Mouse (Mus musculus) thymus, adult 2 months (tissue): ENCODE measurements around the gene Ntn3. TPM values are rescaled to one million over a fixed set of nuclear protein-coding genes. Genes with fewer than 3 reads are reported as not detected.
A peak's percentile ranks its signal among the peaks of the same experiment; 100 is the strongest.

Experiments used
- DNase-seq: peaks from one replicate; pipeline ENCODE4 v3.0.0; 2021
- H3K27ac ChIP-seq: fragments of 200-500 bp; 2 replicates; pipeline ENCODE4 v1.5.1; 2012; ENCODE audit warnings: low read length, control low read depth; ENCODE audit not compliant: control insufficient read depth, insufficient read depth
- H3K27me3 ChIP-seq: fragments of 200-500 bp; 2 replicates; pipeline ENCODE4 v1.6.1; 2012; ENCODE audit warnings: mild to moderate bottlenecking, low read length, moderate library complexity, mixed read lengths; ENCODE audit not compliant: control insufficient read depth, insufficient read depth
- H3K36me3 ChIP-seq: fragments of 200-500 bp; 2 replicates; pipeline ENCODE4 v1.6.1; 2012; ENCODE audit warnings: mild to moderate bottlenecking, low read length, moderate library complexity; ENCODE audit not compliant: control insufficient read depth, insufficient read depth
- H3K4me1 ChIP-seq: fragments of 200-500 bp; replicated peaks from 2 replicates; pipeline ENCODE4 v1.6.1; 2012; ENCODE audit warnings: low read length; ENCODE audit not compliant: control insufficient read depth, insufficient read depth
- H3K4me3 ChIP-seq: fragments of 200-500 bp; 2 replicates; pipeline ENCODE4 v1.5.1; 2012; ENCODE audit warnings: mild to moderate bottlenecking, low read length, control low read depth, moderate library complexity; ENCODE audit not compliant: control insufficient read depth, insufficient read depth
- CTCF ChIP-seq: fragments of 200-500 bp; IDR thresholded peaks from 2 replicates; pipeline ENCODE4 v1.5.1; 2012; ENCODE audit warnings: mild to moderate bottlenecking, control low read depth, low read length, moderate library complexity, borderline replicate concordance; ENCODE audit not compliant: control insufficient read depth, poor library complexity, insufficient read depth; ENCODE audit errors: extremely low read depth
- POLR2A ChIP-seq: fragments of 200-500 bp; IDR thresholded peaks from 2 replicates; pipeline ENCODE4 v1.6.1; 2012; ENCODE audit warnings: mild to moderate bottlenecking, low read length, control low read depth, moderate library complexity; ENCODE audit not compliant: control insufficient read depth, poor library complexity, insufficient read depth; ENCODE audit errors: extremely low read depth
- WGBS: fragments of 180-500 bp; shearing (Covaris S2); methylation state at CpG from one replicate; pipeline ENCODE4 v1.1.7; 2018; 5-methylcytosine and 5-hydroxymethylcytosine counted together
- polyA plus RNA-seq: library from polyadenylated mRNA; depleted of rRNA; stranded (reverse); fragments of >200 nt; gene quantifications from 2 replicates; pipeline ENCODE4 v1.2.3, GENCODE M21; 2012

The Ntn3 gene
- polyA plus RNA-seq, 1 experiment: 0.71 TPM

DNA sequence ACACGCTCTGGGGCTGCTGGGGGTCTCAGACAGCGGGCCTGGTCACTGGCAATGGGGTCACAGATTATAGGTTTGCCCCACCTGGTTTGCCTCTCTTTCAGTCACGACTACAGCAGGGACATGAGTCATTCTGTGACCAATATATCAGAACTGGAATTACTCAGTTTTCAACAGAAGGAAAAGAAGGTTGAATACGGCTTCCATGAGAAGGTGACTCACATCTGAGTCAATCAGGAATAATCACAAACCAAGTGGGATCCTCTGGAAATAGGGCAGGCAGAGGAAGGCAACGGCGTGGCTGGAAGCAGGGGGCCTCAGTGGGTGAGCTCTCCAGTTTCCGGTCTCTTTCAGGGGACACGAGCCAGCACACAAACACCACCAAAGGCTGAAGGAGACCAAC is 34.7 kb upstream of the Ntn3 start:
- 97% methylated on average over 8 of the region's 8 CpGs for WGBS
- H3K4me3 ChIP-seq: no peak overlapping the region
- no peaks in the 10 kb centered on the region for H3K4me1 ChIP-seq
- no peak for DNase-seq
- peaks cover 62% of the 10 kb centered on the region for H3K36me3 ChIP-seq
- TF ChIP-seq CTCF: no peak
- TF ChIP-seq POLR2A: no peak
- no peaks in the 10 kb centered on the region for H3K27me3 ChIP-seq
- no peak overlapping the region for H3K27ac ChIP-seq

DNA sequence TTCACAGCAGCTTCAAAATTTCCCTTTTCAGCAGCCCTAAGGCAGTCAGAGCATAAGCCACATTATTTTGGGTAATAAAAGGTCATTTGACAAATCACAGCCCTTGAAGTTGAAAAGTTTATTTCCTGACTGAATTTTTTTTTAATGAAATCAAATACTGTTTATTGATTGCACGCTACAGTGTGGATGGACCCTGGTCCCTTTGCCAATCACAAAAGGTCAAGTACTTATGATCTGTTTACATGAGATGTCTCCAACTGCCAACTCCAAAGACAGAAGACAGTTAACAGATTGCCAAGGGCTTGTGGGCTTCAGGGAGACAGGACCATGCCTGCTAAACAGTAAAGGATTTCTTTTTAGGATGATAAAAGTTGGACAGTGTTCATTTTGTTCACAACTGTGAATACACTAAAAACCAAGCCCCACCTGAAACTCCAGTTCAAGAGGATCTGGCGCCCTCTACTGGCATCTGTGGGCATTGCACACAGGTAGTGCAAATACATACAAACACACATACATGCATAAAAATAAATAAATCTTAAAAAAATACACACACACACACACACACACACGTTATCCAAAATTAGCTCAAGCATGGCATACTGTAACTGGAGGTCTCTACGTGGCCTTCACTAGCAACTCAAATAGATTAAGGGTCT is 34.1 kb upstream of the Ntn3 start:
- WGBS: 95% methylated on average over 4 of the region's 4 CpGs
- Histone ChIP-seq H3K4me3 (no peak overlapping the region), H3K36me3 (peaks cover 62% of the 10 kb centered on the region), H3K27me3 (no peaks in the 10 kb centered on the region), H3K4me1 (no peaks in the 10 kb centered on the region), H3K27ac (no peak overlapping the region)
- no peak for TF ChIP-seq POLR2A
- TF ChIP-seq CTCF: no peak
- DNase-seq: peak; percentile 54

- Histone ChIP-seq H3K27ac (no peak overlapping the region), H3K4me1 (no peaks in the 10 kb centered on the region), H3K27me3 (no peaks in the 10 kb centered on the region), H3K36me3 (peaks cover 89% of the 10 kb centered on the region), H3K4me3 (no peak overlapping the region)
- no peak for TF ChIP-seq CTCF
- no peak for TF ChIP-seq POLR2A
- DNase-seq: no peak
- WGBS: 98% methylated on average over 7 of the region's 7 CpGs
Measured at GRCm38 (mm10) chr17:24236921-24237320, 27.6 kb upstream of the Ntn3 start.

DNA sequence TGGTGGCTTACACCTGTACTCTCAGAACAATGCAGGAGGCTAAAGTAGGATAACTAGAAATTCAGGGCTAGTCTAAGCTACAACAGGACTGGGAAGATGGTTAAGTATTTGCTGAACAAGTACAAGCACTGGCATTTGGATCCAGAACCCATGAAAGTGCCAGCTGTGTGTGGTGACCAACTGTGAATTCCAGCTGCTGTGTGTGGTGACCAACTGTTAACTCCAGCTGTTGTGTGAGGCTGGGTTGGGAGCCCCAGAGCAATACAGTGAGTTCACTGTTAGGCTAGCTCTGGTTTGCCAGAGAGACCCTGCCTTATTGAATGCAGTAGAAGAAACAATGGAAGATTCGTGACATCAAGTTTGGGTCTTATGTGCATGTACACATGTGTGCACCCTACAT is 27.1 kb upstream of the Ntn3 start:
- no peak for TF ChIP-seq CTCF
- TF ChIP-seq POLR2A: no peak
- 100% methylated on average over 1 of the region's 1 CpGs for WGBS
- Histone ChIP-seq H3K27ac (no peak overlapping the region), H3K4me1 (no peaks in the 10 kb centered on the region), H3K4me3 (no peak overlapping the region), H3K27me3 (no peaks in the 10 kb centered on the region), H3K36me3 (peaks cover 89% of the 10 kb centered on the region)
- DNase-seq: no peak

- Histone ChIP-seq H3K4me1 (no peaks in the 10 kb centered on the region), H3K4me3 (no peak overlapping the region), H3K27ac (no peak overlapping the region), H3K27me3 (no peaks in the 10 kb centered on the region), H3K36me3 (peaks cover 64% of the 10 kb centered on the region)
- 97% methylated on average over 7 of the region's 7 CpGs for WGBS
- no peak for TF ChIP-seq CTCF
- TF ChIP-seq POLR2A: no peak
- DNase-seq: no peak
Measured at GRCm38 (mm10) chr17:24227941-24228340, 18.6 kb upstream of the Ntn3 start.

DNA sequence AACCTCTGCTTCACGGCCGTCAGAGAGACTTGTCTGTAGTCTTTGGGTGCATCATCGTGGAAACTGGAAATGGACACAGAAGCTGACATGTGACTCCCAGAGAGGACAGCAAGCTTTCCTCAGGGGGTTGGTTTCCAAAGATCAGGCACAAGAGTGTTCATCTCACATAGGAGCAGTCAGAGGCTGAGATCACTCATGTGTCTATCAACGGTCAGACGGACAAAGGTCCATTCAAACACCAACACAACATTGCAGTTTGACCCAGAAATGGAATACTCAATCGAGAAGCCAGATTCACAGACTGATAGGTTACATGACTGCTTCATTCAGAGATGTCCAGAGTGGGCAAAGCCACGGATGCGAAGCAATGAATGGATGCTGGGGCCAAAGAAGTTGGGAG is 17.4 kb upstream of the Ntn3 start:
- WGBS: 98% methylated on average over 8 of the region's 8 CpGs
- no peak for TF ChIP-seq POLR2A
- no peak for TF ChIP-seq CTCF
- no peaks in the 10 kb centered on the region for H3K4me1 ChIP-seq
- H3K4me3 ChIP-seq: no peak overlapping the region
- H3K36me3 ChIP-seq: peaks cover 54% of the 10 kb centered on the region
- no peak for DNase-seq
- no peak overlapping the region for H3K27ac ChIP-seq
- H3K27me3 ChIP-seq: no peaks in the 10 kb centered on the region

DNA sequence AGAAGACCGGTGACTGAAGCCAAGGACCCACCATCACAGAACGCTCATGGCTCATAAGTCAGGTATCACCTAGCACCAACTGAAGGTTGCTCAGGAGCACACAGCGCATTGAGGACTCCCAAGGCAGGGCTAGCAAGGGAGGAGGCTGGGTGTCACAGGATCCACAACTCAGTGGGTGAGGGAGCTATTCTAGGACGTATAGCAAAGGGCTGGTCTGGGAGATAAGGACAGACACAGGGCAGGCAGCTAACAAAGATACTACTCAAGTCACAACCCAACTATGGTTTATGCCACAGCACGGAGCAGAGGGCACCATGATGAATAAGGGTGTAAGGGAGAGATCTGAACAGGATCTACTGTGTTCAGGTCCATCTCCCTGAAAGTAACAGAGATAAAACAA is 16.5 kb upstream of the Ntn3 start:
- DNase-seq: no peak
- peaks cover 3% of the 10 kb centered on the region; the same call in 1 of the 2 replicates for H3K4me1 ChIP-seq
- peaks cover 47% of the 10 kb centered on the region for H3K36me3 ChIP-seq
- TF ChIP-seq POLR2A (no peak), CTCF (no peak)
- 97% methylated on average over 5 of the region's 5 CpGs for WGBS
- no peak overlapping the region for H3K27ac ChIP-seq
- H3K27me3 ChIP-seq: no peaks in the 10 kb centered on the region
- H3K4me3 ChIP-seq: no peak overlapping the region
